Mouse (Mus musculus) bone marrow, adult 2 months (tissue): ENCODE results near the gene Cab39l. TPM values are rescaled to one million over a fixed set of nuclear protein-coding genes. Genes with fewer than 3 reads are reported as not detected.

Experiments used
- H3K27ac ChIP-seq: fragments of 200-500 bp; 2 replicates; pipeline ENCODE4 v1.5.1; 2012; ENCODE audit warnings: low read depth, mild to moderate bottlenecking, control low read depth, inconsistent platforms, low read length; ENCODE audit not compliant: control insufficient read depth, poor library complexity, insufficient read depth
- H3K4me1 ChIP-seq: fragments of 200-500 bp; 2 replicates; pipeline ENCODE4 v1.6.1; 2011; ENCODE audit warnings: low read length; ENCODE audit not compliant: control insufficient read depth, insufficient read depth
- H3K4me3 ChIP-seq: fragments of 200-500 bp; replicated peaks from 2 replicates; pipeline ENCODE3; 2011; ENCODE audit warnings: mild to moderate bottlenecking, low read depth, low read length, control low read depth; ENCODE audit not compliant: control insufficient read depth
- CTCF ChIP-seq: fragments of 200-500 bp; IDR thresholded peaks from 2 replicates; pipeline ENCODE4 v1.5.1; 2011; ENCODE audit warnings: low read length, control low read depth; ENCODE audit not compliant: control insufficient read depth, insufficient read depth
- POLR2A ChIP-seq: fragments of 200-500 bp; IDR thresholded peaks from 2 replicates; pipeline ENCODE4 v1.6.1; 2011; ENCODE audit warnings: low read depth, mild to moderate bottlenecking, control low read depth, low read length, borderline replicate concordance; ENCODE audit not compliant: control insufficient read depth
- WGBS: fragments of 180-500 bp; shearing (Covaris S2); methylation state at CpG from one replicate; pipeline ENCODE4 v1.1.7; 2018; 5-methylcytosine and 5-hydroxymethylcytosine counted together
- polyA plus RNA-seq: library from polyadenylated mRNA; stranded (reverse); fragments of >200 nt; gene quantifications from 2 replicates; pipeline ENCODE4 v1.2.4, GENCODE M21; 2011; ENCODE audit warnings: low replicate concordance; ENCODE audit not compliant: missing spikeins, insufficient read depth, insufficient read length

Cab39l gene
- polyA plus RNA-seq, 1 experiment, result 11.7 TPM

- no peak overlapping the region for H3K4me3 ChIP-seq
- no peak for TF ChIP-seq POLR2A
- no peak for TF ChIP-seq CTCF
- peaks cover 1% of the 10 kb centered on the region; the same call in 1 of the 2 replicates for H3K4me1 ChIP-seq
- no peak overlapping the region for H3K27ac ChIP-seq
Observed at GRCm38 (mm10) chr14:59435206-59435605, 5.6 kb upstream of the Cab39l start.

GRCm38 (mm10) chr14:59437398-59437797 is 3.4 kb upstream of the Cab39l start:
- no peak overlapping the region for H3K27ac ChIP-seq
- peaks cover 1% of the 10 kb centered on the region; the same call in 1 of the 2 replicates for H3K4me1 ChIP-seq
- H3K4me3 ChIP-seq, result no peak overlapping the region
- no peak for TF ChIP-seq POLR2A
- TF ChIP-seq CTCF, result no peak
- 85% methylated on average over 3 of the region's 3 CpGs for WGBS

- H3K4me1 ChIP-seq, result peaks cover 1% of the 10 kb centered on the region; the same call in 1 of the 2 replicates
- no peak overlapping the region for H3K27ac ChIP-seq
- H3K4me3 ChIP-seq, result no peak overlapping the region
- 30% methylated on average over 2 of the region's 2 CpGs for WGBS
- TF ChIP-seq CTCF (no peak), POLR2A (no peak)
Observed at GRCm38 (mm10) chr14:59438505-59438904, 2.3 kb upstream of the Cab39l start.

GRCm38 (mm10) chr14:59440039-59440438 is 733 bp upstream of the Cab39l start:
- TF ChIP-seq POLR2A (no peak), CTCF (no peak)
- Histone ChIP-seq H3K4me1 (peaks cover 1% of the 10 kb centered on the region; the same call in 1 of the 2 replicates), H3K27ac (no peak overlapping the region), H3K4me3 (peak overlapping the region; percentile 85)
- WGBS, result 1% methylated on average over 7 of the region's 7 CpGs

- H3K4me3 ChIP-seq, result peak overlapping the region; percentile 85
- TF ChIP-seq CTCF (no peak), POLR2A (no peak)
- 0% methylated on average over 6 of the region's 6 CpGs for WGBS
- H3K27ac ChIP-seq, result peak overlapping the region; percentile 96
- peaks cover 1% of the 10 kb centered on the region; the same call in 1 of the 2 replicates for H3K4me1 ChIP-seq
Observed at GRCm38 (mm10) chr14:59441472-59441805, 667 bp downstream of the Cab39l start.

GRCm38 (mm10) chr14:59445421-59445820 is 4.6 kb downstream of the Cab39l start:
- no peaks in the 10 kb centered on the region for H3K4me1 ChIP-seq
- WGBS, result 92% methylated on average over 1 of the region's 1 CpGs
- H3K4me3 ChIP-seq, result no peak overlapping the region
- TF ChIP-seq CTCF, result no peak
- TF ChIP-seq POLR2A, result no peak
- no peak overlapping the region for H3K27ac ChIP-seq

GRCm38 (mm10) chr14:59447981-59448380 is 7.2 kb downstream of the Cab39l start:
- Histone ChIP-seq H3K27ac (no peak overlapping the region), H3K4me3 (no peak overlapping the region), H3K4me1 (no peaks in the 10 kb centered on the region)
- TF ChIP-seq CTCF (no peak), POLR2A (no peak)

- H3K4me3 ChIP-seq, result no peak overlapping the region
- WGBS, result 91% methylated on average over 2 of the region's 2 CpGs
- H3K27ac ChIP-seq, result no peak overlapping the region
- TF ChIP-seq POLR2A, result no peak
- TF ChIP-seq CTCF, result no peak
- no peaks in the 10 kb centered on the region for H3K4me1 ChIP-seq
Observed at GRCm38 (mm10) chr14:59466503-59466902, 25.7 kb downstream of the Cab39l start.

GRCm38 (mm10) chr14:59467798-59468197 is 27.0 kb downstream of the Cab39l start:
- H3K4me3 ChIP-seq, result no peak overlapping the region
- no peak for TF ChIP-seq CTCF
- TF ChIP-seq POLR2A, result no peak
- no peak overlapping the region for H3K27ac ChIP-seq
- no peaks in the 10 kb centered on the region for H3K4me1 ChIP-seq
- WGBS, result 73% methylated on average over 1 of the region's 1 CpGs

- no peak for TF ChIP-seq POLR2A
- no peak for TF ChIP-seq CTCF
- Histone ChIP-seq H3K4me1 (no peaks in the 10 kb centered on the region), H3K4me3 (no peak overlapping the region), H3K27ac (no peak overlapping the region)
- WGBS, result 38% methylated on average over 1 of the region's 1 CpGs
Observed at GRCm38 (mm10) chr14:59470781-59471180, 30.0 kb downstream of the Cab39l start.
